In the genomic region with DNA sequence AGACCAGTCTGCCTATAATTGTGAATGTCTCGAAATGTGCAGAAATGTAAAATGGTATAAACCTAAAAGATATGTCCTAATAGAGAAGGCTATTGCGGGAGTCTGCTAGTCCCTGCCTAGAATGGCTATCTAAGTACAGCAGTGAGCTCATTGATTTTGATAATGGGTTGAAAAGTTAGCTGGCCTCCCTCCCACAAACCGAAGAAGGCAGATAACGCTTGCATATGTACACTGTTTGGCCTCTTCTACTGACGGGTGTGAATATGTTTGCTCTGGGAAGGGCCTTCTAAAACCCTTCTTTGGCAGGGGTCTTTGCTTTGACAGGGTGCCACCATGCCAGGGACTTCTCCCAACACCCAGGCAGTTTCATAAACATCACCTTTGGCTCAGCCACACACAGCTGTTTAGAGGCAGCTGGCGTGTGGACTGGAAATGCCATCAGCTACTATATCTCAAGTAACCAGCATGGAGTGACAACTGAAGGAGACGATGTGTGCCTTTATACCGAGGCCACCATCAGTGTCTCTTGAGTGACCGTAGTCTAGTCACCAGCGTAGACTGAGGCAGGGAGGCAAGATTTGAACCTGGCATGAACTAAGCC, we compare ENCODE assay signal across 10 mouse cellular contexts.
A peak's percentile ranks its signal among the peaks of the same experiment; 100 is the strongest.
DNase-seq lines count a peak whose midpoint lies in the region; ATAC-seq and TF ChIP-seq lines count a peak whose summit lies in the region.
"Had no signal": no experiment of that assay in that cellular context is flagged by ENCODE, and none has a peak within 500 bp of the region (broad histone marks: within the 10 kb centered on the region; RNA-seq: fewer than 3 reads in every experiment).

No protein-coding gene starts in this region.

- peak overlapping the region; percentile 27 for H3K27ac ChIP-seq in heart, postnatal 0 days (ENCODE audit: low read depth)
- H3K27ac ChIP-seq in neural tube, embryonic 13.5 days (replicated peaks), result peak overlapping the region; percentile 74
- no peak overlapping the region for H3K27ac ChIP-seq in neural tube, embryonic 15.5 days (replicated peaks)
- H3K27ac ChIP-seq in liver, embryonic 11.5 days (ENCODE audit: low read depth, low read length), result peak overlapping the region; percentile 81
- no peak overlapping the region; the same call in 1 of the 2 replicates for H3K27ac ChIP-seq in stomach, postnatal 0 days (replicated peaks)
- H3K27ac ChIP-seq: kidney, postnatal 0 days had no signal

- H3K4me3 ChIP-seq in heart, postnatal 0 days (ENCODE audit: low read depth, low read length), result no peak overlapping the region
- H3K4me3 ChIP-seq in neural tube, embryonic 13.5 days, result no peak overlapping the region
- no peak overlapping the region for H3K4me3 ChIP-seq in neural tube, embryonic 15.5 days (replicated peaks)
- no peak overlapping the region for H3K4me3 ChIP-seq in liver, embryonic 11.5 days (ENCODE audit: low read depth, low read length)
- H3K4me3 ChIP-seq in stomach, postnatal 0 days (ENCODE audit: low read depth, low read length), result no peak overlapping the region
- H3K4me3 ChIP-seq: megakaryocyte, embryonic 14.5 days had no signal

- no peaks in the 10 kb centered on the region for H3K9me3 ChIP-seq in heart, postnatal 0 days (replicated peaks; ENCODE audit: control insufficient read depth, low read length)
- no peaks in the 10 kb centered on the region for H3K9me3 ChIP-seq in neural tube, embryonic 13.5 days
- no peaks in the 10 kb centered on the region for H3K9me3 ChIP-seq in neural tube, embryonic 15.5 days (replicated peaks)
- no peaks in the 10 kb centered on the region for H3K9me3 ChIP-seq in liver, embryonic 11.5 days (ENCODE audit: control insufficient read depth, low read length)
- no peaks in the 10 kb centered on the region for H3K9me3 ChIP-seq in stomach, postnatal 0 days (ENCODE audit: control insufficient read depth, low read length)
- H3K9me3 ChIP-seq: megakaryocyte, embryonic 14.5 days had no signal

- no peak overlapping the region for H3K9ac ChIP-seq in heart, postnatal 0 days (replicated peaks; ENCODE audit: low read depth, low read length)
- H3K9ac ChIP-seq in neural tube, embryonic 13.5 days, result no peak overlapping the region
- H3K9ac ChIP-seq in neural tube, embryonic 15.5 days (replicated peaks), result no peak overlapping the region
- peak overlapping the region; percentile 15; the same call in 1 of the 2 replicates for H3K9ac ChIP-seq in liver, embryonic 11.5 days (ENCODE audit: low read depth, low read length)
- H3K9ac ChIP-seq in stomach, postnatal 0 days (ENCODE audit: low read length), result no peak overlapping the region

- intact Hi-C loops in heart, postnatal 25 days (cut with DNase I), result no loop called here

- WGBS in heart, postnatal 0 days, result 27% methylated on average over 10 of the region's 10 CpGs
- WGBS in neural tube, embryonic 13.5 days, result 83% methylated on average over 10 of the region's 10 CpGs
- 85% methylated on average over 10 of the region's 10 CpGs for WGBS in neural tube, embryonic 15.5 days
- whole genome bisulfite sequencing in liver, embryonic 11.5 days, result 31% methylated on average over 10 of the region's 10 CpGs
- 63% methylated on average over 10 of the region's 10 CpGs for WGBS in stomach, postnatal 0 days

- ATAC-seq in heart, postnatal 0 days (ENCODE audit: insufficient read depth, low read depth), result peak; percentile 66
- no peak for ATAC-seq in neural tube, embryonic 13.5 days (ENCODE audit: low read depth)
- ATAC-seq in neural tube, embryonic 15.5 days (ENCODE audit: low FRiP score), result no peak
- ATAC-seq in liver, embryonic 11.5 days (replicated peaks; ENCODE audit: low FRiP score), result peak; percentile 96
- peak; percentile 71 for ATAC-seq in stomach, postnatal 0 days (ENCODE audit: low FRiP score, low TSS enrichment)

- H3K4me1 ChIP-seq in heart, postnatal 0 days (ENCODE audit: control insufficient read depth, insufficient read depth), result peaks cover 30% of the 10 kb centered on the region
- peaks cover 20% of the 10 kb centered on the region for H3K4me1 ChIP-seq in neural tube, embryonic 13.5 days (replicated peaks)
- peaks cover 18% of the 10 kb centered on the region for H3K4me1 ChIP-seq in neural tube, embryonic 15.5 days
- peaks cover 40% of the 10 kb centered on the region for H3K4me1 ChIP-seq in liver, embryonic 11.5 days (replicated peaks; ENCODE audit: control insufficient read depth, insufficient read depth, low read length)
- H3K4me1 ChIP-seq in stomach, postnatal 0 days (replicated peaks; ENCODE audit: control insufficient read depth, insufficient read depth), result no peaks in the 10 kb centered on the region

- no peaks in the 10 kb centered on the region for H3K27me3 ChIP-seq in heart, postnatal 0 days (ENCODE audit: control insufficient read depth, insufficient read depth, low read length)
- no peaks in the 10 kb centered on the region for H3K27me3 ChIP-seq in neural tube, embryonic 13.5 days
- no peaks in the 10 kb centered on the region for H3K27me3 ChIP-seq in neural tube, embryonic 15.5 days (replicated peaks)
- no peaks in the 10 kb centered on the region for H3K27me3 ChIP-seq in liver, embryonic 11.5 days (replicated peaks; ENCODE audit: control insufficient read depth, insufficient read depth, low read length)
- H3K27me3 ChIP-seq in stomach, postnatal 0 days (ENCODE audit: control insufficient read depth, insufficient read depth, low read length), result no peaks in the 10 kb centered on the region
- H3K27me3 ChIP-seq: megakaryocyte, embryonic 14.5 days had no signal

- no peak for TF ChIP-seq CTCF in heart, postnatal 0 days (IDR thresholded peaks at IDR 0.05; ENCODE audit: low read depth)
- TF ChIP-seq CTCF in stomach, postnatal 0 days (IDR thresholded peaks at IDR 0.05; ENCODE audit: low read depth), result no peak

- TF ChIP-seq EP300 in heart, postnatal 0 days (IDR thresholded peaks at IDR 0.05; ENCODE audit: low read depth), result no peak
- no peak for TF ChIP-seq EP300 in stomach, postnatal 0 days (optimal IDR thresholded peaks at IDR 0.05)

- no peaks in the 10 kb centered on the region for H3K36me3 ChIP-seq in heart, postnatal 0 days (replicated peaks; ENCODE audit: control insufficient read depth, insufficient read depth, low read length)
- H3K36me3 ChIP-seq in neural tube, embryonic 13.5 days, result no peaks in the 10 kb centered on the region
- H3K36me3 ChIP-seq in neural tube, embryonic 15.5 days, result no peaks in the 10 kb centered on the region
- no peaks in the 10 kb centered on the region for H3K36me3 ChIP-seq in liver, embryonic 11.5 days (ENCODE audit: control insufficient read depth, insufficient read depth, low read length)
- H3K36me3 ChIP-seq in stomach, postnatal 0 days (ENCODE audit: control insufficient read depth, insufficient read depth, low read length), result no peaks in the 10 kb centered on the region

- 0 out of 2 replicates have a peak overlapping the region, but pooled peaks have one; percentile 2 for H3K4me2 ChIP-seq in heart, postnatal 0 days (ENCODE audit: low read depth, low read length)
- H3K4me2 ChIP-seq in neural tube, embryonic 13.5 days, result no peak overlapping the region
- H3K4me2 ChIP-seq in neural tube, embryonic 15.5 days, result no peak overlapping the region
- H3K4me2 ChIP-seq in liver, embryonic 11.5 days, result peak overlapping the region; percentile 45
- no peak overlapping the region for H3K4me2 ChIP-seq in stomach, postnatal 0 days (replicated peaks; ENCODE audit: low read depth)

- DNase-seq in heart, postnatal 0 days (ENCODE audit: low spot score), result peak; percentile 41
- DNase-seq in heart, postnatal 25 days (ENCODE audit: low spot score), result no peak
- DNase-seq in liver, embryonic 11.5 days (ENCODE audit: low spot score), result no peak
- DNase-seq in stomach, postnatal 0 days (ENCODE audit: low spot score), result peak; percentile 24
- DNase-seq in kidney, adult 11 months, result no peak
- DNase-seq in urinary bladder, postnatal 36 days (ENCODE audit: low spot score in 2 of 2), result no peak

Comparison
In these comparisons a context has a peak if more than half of its experiments do, and no peak if none do; other contexts are left out.
1. DNase-seq: peak in heart, postnatal 0 days (single experiment) and stomach, postnatal 0 days (single experiment); none in heart, postnatal 25 days (single experiment), liver, embryonic 11.5 days (single experiment), kidney, adult 11 months (single experiment) and urinary bladder, postnatal 36 days (0 of 2).
2. H3K27ac ChIP-seq: peak in heart, postnatal 0 days (single experiment), neural tube, embryonic 13.5 days (single experiment) and liver, embryonic 11.5 days (single experiment); none in neural tube, embryonic 15.5 days (single experiment) and stomach, postnatal 0 days (single experiment).
3. ATAC-seq: peak in heart, postnatal 0 days (single experiment), liver, embryonic 11.5 days (single experiment) and stomach, postnatal 0 days (single experiment); none in neural tube, embryonic 13.5 days (single experiment) and neural tube, embryonic 15.5 days (single experiment).
4. H3K4me2 ChIP-seq: peak in heart, postnatal 0 days (single experiment) and liver, embryonic 11.5 days (single experiment); none in neural tube, embryonic 13.5 days (single experiment), neural tube, embryonic 15.5 days (single experiment) and stomach, postnatal 0 days (single experiment).